Mouse (Mus musculus) small intestine, adult 2 months (tissue): ENCODE data around the gene Arhgap28.

ENCODE experiments used
- CTCF ChIP-seq: fragments of 200-500 bp; IDR thresholded peaks from 2 replicates; pipeline ENCODE4 v1.5.1; 2012; ENCODE audit warnings: low read depth, mild to moderate bottlenecking, control low read depth, inconsistent platforms, low read length, moderate library complexity, mixed read lengths; ENCODE audit not compliant: insufficient replicate concordance, insufficient read length; ENCODE audit errors: extremely low read depth
- POLR2A ChIP-seq: fragments of 200-500 bp; IDR thresholded peaks from 2 replicates; pipeline ENCODE4 v1.6.1; 2012; ENCODE audit warnings: low read depth, mild to moderate bottlenecking, control low read depth, inconsistent platforms, low read length, moderate library complexity

DNA sequence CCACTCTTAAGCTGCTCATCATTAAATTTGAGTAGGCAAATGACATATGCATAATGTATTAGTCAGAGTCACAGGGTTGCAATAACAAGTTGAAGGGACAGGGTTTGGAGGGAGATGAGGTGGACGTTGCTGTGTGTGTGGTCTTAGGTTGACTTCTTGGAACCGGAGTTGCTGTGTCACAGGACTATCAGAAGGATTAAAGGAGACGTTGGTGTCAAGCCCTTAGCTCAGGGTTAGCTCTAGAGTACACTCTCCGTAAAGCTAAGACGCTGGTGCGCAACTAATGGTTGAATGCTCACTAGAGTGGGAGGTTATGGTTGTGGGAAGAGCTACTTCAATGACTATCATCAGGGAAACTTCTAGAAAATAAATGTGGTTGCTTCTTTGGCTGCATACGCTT is 9.1 kb downstream of the Arhgap28 start:
- TF ChIP-seq CTCF (no peak), POLR2A (no peak)
